Mouse (Mus musculus): Measurements from ENCODE around the gene Tspan5.

GRCm38 (mm10) chr3:138834174-138834573 lies 92.2 kb downstream of the Tspan5 start:
- TF ChIP-seq GATA1 (IDR thresholded peaks at IDR 0.05; ENCODE audit: low read length) (no peak), TAL1 (IDR thresholded peaks at IDR 0.05; ENCODE audit: low read length) (no peak)
